8 mouse cellular contexts compared by ENCODE assay signal in the genomic region with DNA sequence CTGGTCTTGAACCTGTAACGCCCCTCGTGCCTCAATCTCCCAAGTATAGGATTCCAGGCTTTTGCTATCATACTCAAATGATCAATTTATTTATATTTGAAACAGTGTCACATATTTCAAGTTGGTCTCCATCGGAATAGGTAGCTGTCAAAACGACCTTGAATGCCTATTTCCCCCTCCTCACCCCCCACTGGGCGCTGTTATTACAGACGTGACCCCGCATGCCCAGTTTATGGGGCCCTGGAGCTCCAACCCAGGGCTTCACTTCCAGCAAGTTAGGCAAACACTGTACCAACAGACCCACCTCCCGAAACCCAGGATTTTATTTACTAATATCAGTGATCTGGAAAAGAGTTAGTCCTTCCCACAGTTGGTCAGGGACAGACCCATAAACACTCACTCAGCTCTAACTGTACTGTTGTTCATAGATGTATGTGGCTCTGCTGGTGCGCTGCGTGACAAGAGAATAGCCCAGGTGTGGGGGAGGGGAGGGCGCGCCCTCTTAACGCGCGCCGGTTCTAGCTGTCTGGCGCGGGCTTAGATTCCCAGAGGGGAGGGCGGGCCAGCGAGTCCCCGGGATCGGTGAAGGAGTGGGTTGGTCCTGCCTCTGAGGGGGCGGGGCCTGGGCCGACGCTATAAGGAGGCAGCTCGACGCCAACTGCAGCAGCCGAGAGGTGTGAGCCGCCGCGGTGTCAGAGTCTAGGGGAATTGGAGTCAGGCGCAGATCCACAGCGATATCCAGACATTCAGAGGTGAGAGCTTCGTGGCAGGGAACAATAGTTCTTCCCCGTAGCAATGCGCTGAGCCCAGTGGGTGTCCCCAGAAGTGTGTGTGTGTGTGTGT. TPM values are rescaled to one million over a fixed set of nuclear protein-coding genes. Genes with fewer than 3 reads are reported as not detected.
DNase-seq lines count a peak whose midpoint lies in the region; ATAC-seq and TF ChIP-seq lines count a peak whose summit lies in the region.

No protein-coding gene starts in this region.

- H3K27ac ChIP-seq in lung, postnatal 0 days (ENCODE audit: low read length) = peak overlapping the region; percentile 94

- H3K4me2 ChIP-seq in lung, postnatal 0 days (replicated peaks; ENCODE audit: low read depth, low read length) = peak overlapping the region; percentile 79

- H3K4me3 ChIP-seq in lung, postnatal 0 days (ENCODE audit: low read depth, low read length) = peak overlapping the region; percentile 79

- TF ChIP-seq CTCF in lung, postnatal 0 days (IDR thresholded peaks at IDR 0.05) = no peak

- ATAC-seq in hematopoietic stem cell, adult 5-6 weeks (replicated peaks in 1 of 2; ENCODE audit: insufficient read depth in 1 of 2, low FRiP score in 2 of 2, low TSS enrichment in 1 of 2, low read depth in 1 of 2, poor library complexity in 2 of 2, severe bottlenecking in 2 of 2) = peak; percentile 65 to 67
- ATAC-seq in lung, postnatal 0 days = peak; percentile 70

- no peak; the same call in 1 of the 2 replicates for TF ChIP-seq EP300 in lung, postnatal 0 days (IDR thresholded peaks at IDR 0.05)

- no peaks in the 10 kb centered on the region for H3K9me3 ChIP-seq in lung, postnatal 0 days (ENCODE audit: low read length)

- peak; percentile 98 for DNase-seq in Muller cell, postnatal 12 days (ENCODE audit: inconsistent ontology term)
- peak; percentile 67 for DNase-seq in cerebellum, adult 8-10 months
- DNase-seq in forelimb bud, embryonic 11.5 days (ENCODE audit: low read depth, low spot score) = peak; percentile 77
- DNase-seq in layer of hippocampus, postnatal 10 days (ENCODE audit: low spot score in 2 of 2) = peak; percentile 56 to 57
- peak; percentile 97 for DNase-seq in lung, postnatal 0 days (ENCODE audit: low spot score)
- DNase-seq in ovary, postnatal 14 days (ENCODE audit: low spot score) = peak; percentile 73
- peak; percentile 76 for DNase-seq in thymus, postnatal 14 days

- H3K27me3 ChIP-seq in lung, postnatal 0 days (replicated peaks; ENCODE audit: insufficient read depth, low read length) = no peaks in the 10 kb centered on the region; the same call in 1 of the 2 replicates

- 7% methylated on average over 35 of the region's 36 CpGs for WGBS in lung, postnatal 0 days

- peaks cover 5% of the 10 kb centered on the region for H3K4me1 ChIP-seq in lung, postnatal 0 days (ENCODE audit: insufficient read depth, low read depth, low read length)

- H3K9ac ChIP-seq in lung, postnatal 0 days (replicated peaks; ENCODE audit: low read depth) = peak overlapping the region; percentile 91

- 0 out of 2 replicates have a peak, but pooled peaks cover under 1% of the 10 kb centered on the region for H3K36me3 ChIP-seq in lung, postnatal 0 days (ENCODE audit: insufficient read depth, low read length)

RNA-seq across cellular contexts. Expression of gene Cdkn1a, which starts 2.6 kb away (rescaled TPM):
- 7.1 and 9.0 TPM in 2 replicates for total RNA-seq in hematopoietic stem cell, adult 5-6 weeks (2017)
- 10 to 100 TPM; 23.6 to 29.4 TPM for total RNA-seq in layer of hippocampus, postnatal 10 days (2021)
- polyA plus RNA-seq in lung, postnatal 0 days (2015; fragmentation: Nextera tagmentation; extraction: Ambion mirVana) = 106 and 177 TPM in 2 replicates

RNA-seq across cellular contexts. Expression of gene Rab44, which starts 20.6 kb away (rescaled TPM):
- total RNA-seq in hematopoietic stem cell, adult 5-6 weeks (2017) = 27.8 and 58.2 TPM in 2 replicates
- total RNA-seq in layer of hippocampus, postnatal 10 days (2021) = under 1 TPM; 0.13 to 0.59 TPM
- polyA plus RNA-seq in lung, postnatal 0 days (2015; fragmentation: Nextera tagmentation; extraction: Ambion mirVana) = 1.0 and 1.2 TPM in 2 replicates

Comparison
In these comparisons a context has a peak if more than half of its experiments do, and no peak if none do; other contexts are left out.
1. Peak in every context shown above with its lines: DNase-seq, ATAC-seq, H3K4me3 ChIP-seq and H3K27ac ChIP-seq.
2. RNA of gene Rab44, which starts 20.6 kb away (total RNA-seq): 27.8 to 58.2 TPM in hematopoietic stem cell, adult 5-6 weeks; 0.13 to 0.59 TPM in layer of hippocampus, postnatal 10 days; every median in the first group is over 10 times any median in the second.